Mouse (Mus musculus): ENCODE measurements at regions not wholly inside any gene's neighbourhood (a gene's known extent, or its start where the extent isn't known, plus 50 kb on each side); places are given as distances from the start of the nearest gene placed in this dataset.

- DNase-seq (ENCODE audit: low spot score in 2 of 2), result no peak
Observed at GRCm38 (mm10) chr7:82921722-82922121, 54.6 kb downstream of the Mex3b start.

DNA sequence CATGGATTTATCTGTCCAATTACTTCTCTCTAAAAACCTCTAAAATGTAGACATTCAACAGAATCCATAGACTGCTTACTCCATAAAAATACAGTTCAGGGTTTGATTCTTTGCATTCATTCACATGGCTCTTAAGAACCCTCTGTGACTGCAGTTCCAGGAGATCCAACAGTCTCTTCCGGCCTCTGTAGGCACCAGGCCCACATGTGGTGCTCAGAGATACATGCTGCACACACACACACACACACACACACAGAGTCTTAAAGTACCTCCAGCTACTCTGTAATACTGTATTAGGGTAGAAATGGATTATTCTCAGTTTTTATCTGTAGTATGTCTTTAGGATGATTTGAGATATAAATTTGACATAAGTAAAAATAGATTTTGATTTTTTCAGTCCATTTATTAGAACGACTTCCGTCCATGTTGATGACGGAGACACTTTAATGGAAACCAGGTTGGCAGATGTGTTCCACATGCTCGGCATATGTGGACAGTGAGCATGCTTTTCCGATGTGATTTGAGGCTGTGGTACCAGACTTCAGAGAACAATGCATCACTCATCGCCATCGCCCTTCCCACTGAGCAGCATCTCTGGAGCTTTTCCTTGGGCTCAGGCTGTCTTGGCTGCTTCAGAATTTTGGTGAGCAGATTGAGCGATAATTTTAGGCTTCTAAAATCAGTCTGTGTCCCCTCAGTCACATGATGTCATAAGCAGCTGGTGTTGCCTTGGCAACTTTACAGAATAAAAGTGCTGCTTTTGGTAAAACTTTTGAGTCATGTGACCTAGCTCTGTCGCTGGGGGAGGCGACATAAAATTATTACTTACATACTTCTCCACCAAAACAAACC is 56.3 kb downstream of the Mex3b start:
- DNase-seq (ENCODE audit: low spot score in 2 of 2), result no peak

- no peak for DNase-seq (ENCODE audit: low spot score in 2 of 2)
Observed at GRCm38 (mm10) chr7:82924092-82924491, 57.0 kb downstream of the Mex3b start.

GRCm38 (mm10) chr7:82938311-82938710 is 71.2 kb downstream of the Mex3b start:
- DNase-seq (ENCODE audit: low spot score in 2 of 2), result no peak

- DNase-seq (ENCODE audit: low spot score in 2 of 2), result no peak
Observed at GRCm38 (mm10) chr7:82939536-82939935, 72.4 kb downstream of the Mex3b start.

DNA sequence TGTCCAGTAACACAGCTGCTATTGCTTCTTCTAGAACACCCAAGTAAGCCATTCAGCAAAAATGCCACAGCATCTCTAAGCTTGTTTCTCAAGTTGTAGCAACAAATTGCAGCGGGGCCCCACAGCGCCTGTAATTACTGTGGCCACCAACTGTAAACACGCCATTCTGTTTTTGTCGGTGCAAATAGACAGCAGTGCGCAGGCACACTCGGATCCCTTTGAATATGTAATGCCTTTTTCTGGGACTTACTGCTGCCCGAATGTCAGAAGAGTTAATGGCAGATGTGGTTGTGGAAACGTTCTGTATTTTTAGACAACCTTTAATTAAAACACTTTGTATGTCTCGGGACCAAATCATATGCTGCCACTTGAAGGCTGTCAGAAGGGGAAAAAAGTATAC is 76.2 kb downstream of the Mex3b start:
- DNase-seq (ENCODE audit: low spot score in 2 of 2), result no peak

DNA sequence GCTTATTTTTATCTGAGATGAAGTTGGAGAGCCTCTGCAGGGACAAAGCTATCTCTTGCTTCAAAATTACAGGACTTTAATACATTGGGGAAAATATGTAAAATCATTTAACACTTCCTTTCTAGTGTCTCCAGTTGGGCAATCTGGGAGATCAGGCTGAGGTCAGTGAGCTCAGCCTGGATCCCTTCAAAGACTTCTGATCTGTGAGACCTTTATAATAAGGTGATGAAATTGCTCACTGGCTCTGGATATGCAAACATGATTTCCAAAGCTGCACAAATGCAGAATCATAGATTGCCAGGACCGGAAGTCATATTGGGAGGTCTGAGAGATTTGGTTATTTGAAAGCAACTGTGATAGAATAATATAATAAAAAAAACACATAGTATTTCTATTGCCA is 76.7 kb downstream of the Mex3b start:
- DNase-seq (ENCODE audit: low spot score in 2 of 2), result no peak

GRCm38 (mm10) chr7:82949372-82949771 is 82.2 kb downstream of the Mex3b start:
- DNase-seq (ENCODE audit: low spot score in 2 of 2), result no peak

- DNase-seq (ENCODE audit: low spot score in 2 of 2), result no peak
Observed at GRCm38 (mm10) chr7:82957208-82957977, 90.3 kb downstream of the Mex3b start.

DNA sequence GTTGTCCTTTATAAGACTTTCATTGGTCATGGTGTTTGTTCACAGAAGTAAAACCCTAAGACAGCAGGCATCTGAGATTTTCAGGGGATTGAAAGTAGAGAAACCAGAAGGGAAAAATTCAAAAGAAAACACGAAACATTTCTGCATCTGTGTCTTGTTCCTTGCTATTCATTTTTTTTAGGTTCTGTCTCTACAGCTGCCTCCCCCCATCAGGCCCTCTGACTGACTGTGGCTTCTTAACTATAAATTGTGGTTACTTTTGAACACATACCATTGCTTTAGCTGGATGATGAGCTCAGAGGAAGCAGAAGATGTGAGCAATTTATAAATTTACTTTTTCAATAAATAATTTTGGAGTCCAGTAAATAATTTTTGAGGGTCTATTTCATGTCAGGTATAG is 103.5 kb downstream of the Mex3b start:
- no peak for DNase-seq (ENCODE audit: low spot score in 2 of 2)

DNA sequence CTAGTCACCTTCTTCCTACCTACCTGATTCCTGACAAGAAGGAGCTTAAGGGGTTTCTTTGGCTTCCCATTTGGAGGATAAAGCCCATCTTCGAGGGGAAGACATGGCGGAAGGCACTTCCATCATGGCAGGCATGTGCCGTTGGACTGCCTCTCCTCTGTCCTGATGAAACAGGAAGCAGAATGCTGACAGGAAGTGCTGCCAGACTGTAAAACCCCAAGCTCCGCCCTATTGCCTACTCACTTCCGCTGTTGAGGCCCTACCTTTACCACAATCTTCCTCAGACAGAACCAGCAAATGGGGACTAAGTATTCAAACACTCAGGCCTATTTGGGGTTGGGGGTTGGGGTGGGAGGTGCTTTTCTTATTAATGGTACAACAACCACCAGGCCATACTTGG is 104.1 kb downstream of the Mex3b start:
- no peak for DNase-seq (ENCODE audit: low spot score in 2 of 2)

- no peak for DNase-seq (ENCODE audit: low spot score in 2 of 2)
Observed at GRCm38 (mm10) chr7:82972214-82973006, 105.3 kb downstream of the Mex3b start.

GRCm38 (mm10) chr7:82990708-82991107 is 123.6 kb downstream of the Mex3b start:
- no peak for DNase-seq (ENCODE audit: low spot score in 2 of 2)

DNA sequence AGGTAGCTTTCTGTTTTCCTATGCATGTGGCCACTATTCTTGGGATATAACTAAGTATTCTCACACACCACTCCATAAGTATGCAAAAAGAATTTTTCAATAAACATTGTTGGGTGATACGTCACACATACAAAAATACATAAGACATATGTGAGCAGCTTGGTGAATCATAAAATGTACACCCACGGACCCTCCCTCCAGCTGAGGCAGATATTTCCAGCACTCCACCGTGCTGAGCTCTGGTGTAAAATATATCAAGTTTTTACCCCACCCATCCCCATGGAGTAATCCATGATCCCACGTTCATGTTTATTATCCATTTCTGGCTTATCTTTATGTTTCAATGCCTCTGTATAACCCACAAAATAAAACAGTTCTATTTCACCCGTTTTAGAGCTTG is 126.0 kb downstream of the Mex3b start:
- no peak for DNase-seq (ENCODE audit: low spot score in 2 of 2)

- DNase-seq (ENCODE audit: low spot score in 2 of 2), result no peak
Observed at GRCm38 (mm10) chr7:82998848-82999247, 131.7 kb downstream of the Mex3b start.

GRCm38 (mm10) chr7:83007540-83007939 is 140.4 kb downstream of the Mex3b start:
- DNase-seq (ENCODE audit: low spot score in 2 of 2), result no peak

GRCm38 (mm10) chr7:83012145-83012544 is 145.0 kb downstream of the Mex3b start:
- DNase-seq (ENCODE audit: low spot score in 2 of 2), result no peak

- DNase-seq (ENCODE audit: low spot score in 2 of 2), result no peak
Observed at GRCm38 (mm10) chr7:83014725-83015690, 147.9 kb downstream of the Mex3b start.

GRCm38 (mm10) chr7:83015756-83016155 is 148.6 kb downstream of the Mex3b start:
- no peak for DNase-seq (ENCODE audit: low spot score in 2 of 2)

DNA sequence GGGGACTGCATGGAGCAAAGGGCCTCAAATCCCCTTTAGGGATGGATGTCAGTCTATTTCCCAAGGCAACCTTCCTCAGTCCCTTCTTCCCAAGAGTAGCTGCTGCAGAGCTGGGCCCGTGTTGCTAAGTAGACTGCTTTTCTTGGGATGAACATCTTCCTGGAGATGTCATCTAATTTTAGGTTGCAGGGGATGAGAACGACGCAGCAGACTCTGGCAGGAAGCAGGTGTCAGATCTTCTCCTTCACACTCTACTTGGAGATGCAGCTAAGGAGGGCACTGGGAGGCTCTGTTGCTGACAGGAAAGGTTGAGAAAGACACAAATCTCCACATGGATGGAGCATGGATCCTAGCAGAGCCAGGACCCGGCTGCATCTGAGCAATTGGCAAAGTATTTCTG is 149.4 kb downstream of the Mex3b start:
- no peak for DNase-seq (ENCODE audit: low spot score in 2 of 2)

- no peak for DNase-seq (ENCODE audit: low spot score in 2 of 2)
Observed at GRCm38 (mm10) chr7:83020584-83020983, 153.5 kb downstream of the Mex3b start.

Data from urinary bladder, adult 18-20 months (tissue).